Mouse (Mus musculus) intestine, embryonic 15.5 days (tissue): ENCODE measurements around the gene Slc25a1. TPM values are rescaled to one million over a fixed set of nuclear protein-coding genes. Genes with fewer than 3 reads are reported as not detected.

Experiments used
- ATAC-seq: fragments of 200-750 bp; cut with Nextera tagmentation; 2 replicates; pipeline ENCODE4 v1.8.0; 2017; ENCODE audit warnings: moderate TSS enrichment, moderate library complexity
- H3K27ac ChIP-seq: fragments of 300-500 bp; sonication (generic); 2 replicates; pipeline ENCODE4 v1.5.1; 2015; ENCODE audit warnings: mild to moderate bottlenecking, inconsistent platforms
- H3K27me3 ChIP-seq: fragments of 300-500 bp; sonication (generic); replicated peaks from 2 replicates; pipeline ENCODE4 v1.6.1; 2015; ENCODE audit warnings: inconsistent platforms
- H3K36me3 ChIP-seq: fragments of 300-500 bp; sonication (generic); 2 replicates; pipeline ENCODE4 v1.6.1; 2015; ENCODE audit warnings: inconsistent platforms
- H3K4me1 ChIP-seq: fragments of 300-500 bp; sonication (generic); replicated peaks from 2 replicates; pipeline ENCODE4 v1.6.1; 2015; ENCODE audit warnings: inconsistent platforms
- H3K4me2 ChIP-seq: fragments of 300-500 bp; sonication (generic); replicated peaks from 2 replicates; pipeline ENCODE4 v1.6.1; 2015; ENCODE audit warnings: mild to moderate bottlenecking, inconsistent platforms
- H3K4me3 ChIP-seq: fragments of 300-500 bp; sonication (generic); replicated peaks from 2 replicates; pipeline ENCODE4 v1.5.1; 2015; ENCODE audit warnings: inconsistent platforms
- H3K9ac ChIP-seq: fragments of 300-500 bp; sonication (generic); 2 replicates; pipeline ENCODE4 v1.6.1; 2015; ENCODE audit warnings: inconsistent platforms
- H3K9me3 ChIP-seq: fragments of 300-500 bp; sonication (generic); 2 replicates; pipeline ENCODE4 v1.6.1; 2016; ENCODE audit warnings: inconsistent platforms
- WGBS: fragments of 180-500 bp; shearing (Covaris S2); methylation state at CpG from one replicate; pipeline ENCODE4 v1.1.7; 2015; 5-methylcytosine and 5-hydroxymethylcytosine counted together
- polyA plus RNA-seq: library from polyadenylated mRNA; unstranded; fragments of >200 nt; fragmentation: Nextera tagmentation; extraction: Ambion mirVana; gene quantifications from 2 replicates; pipeline ENCODE4 v1.2.1, GENCODE M21; 2015

The Slc25a1 gene
- polyA plus RNA-seq, 1 experiment from 2014 or later: 201 TPM

GRCm38 (mm10) chr16:17914307-17915249 lies 13.4 kb downstream of the Slc25a1 start, which contains the start of gene Gsc2:
Gene Gsc2 (minus strand): TSS chr16:17915059.
- Histone ChIP-seq H3K4me3 (peak within 1 kb of the TSS; percentile 42), H3K9ac (peak within 1 kb of the TSS; percentile 34; the same call in 1 of the 2 replicates), H3K4me1 (peaks cover 20% of the 10 kb centered on the region), H3K27ac (no peak within 1 kb of the TSS), H3K4me2 (peak within 1 kb of the TSS; percentile 82), H3K9me3 (no peaks in the 10 kb centered on the region), H3K27me3 (peaks cover 61% of the 10 kb centered on the region), H3K36me3 (no peaks in the 10 kb centered on the region)
- under 1% methylated on average over 105 of the region's 106 CpGs for WGBS
- ATAC-seq: no peak; the same call in 1 of the 2 replicates

- peak within 1 kb of the TSS; percentile 34; the same call in 1 of the 2 replicates for H3K27ac ChIP-seq
- H3K27me3 ChIP-seq: peaks cover 46% of the 10 kb centered on the region
- H3K4me1 ChIP-seq: peaks cover 20% of the 10 kb centered on the region
- H3K36me3 ChIP-seq: peaks cover 16% of the 10 kb centered on the region
- peak within 1 kb of the TSS; percentile 78 for H3K4me2 ChIP-seq
- H3K4me3 ChIP-seq: peak within 1 kb of the TSS; percentile 69
- H3K9ac ChIP-seq: peak within 1 kb of the TSS; percentile 59
- no peaks in the 10 kb centered on the region for H3K9me3 ChIP-seq
- under 1% methylated on average over 35 of the region's 35 CpGs for WGBS
- ATAC-seq: peak; percentile 97
Observed at GRCm38 (mm10) chr16:17911052-17911595, 16.9 kb downstream of the Slc25a1 start, which contains the start of gene Ess2. Gene Ess2 (minus strand): TSS chr16:17911348.

GRCm38 (mm10) chr16:17898462-17898861 lies 29.6 kb downstream of the Slc25a1 start, which contains the start of the genes Dgcr2 and Tssk2:
Gene Dgcr2 (minus strand): TSS chr16:17898562.
Gene Tssk2 (plus strand): TSS chr16:17898637.
- Histone ChIP-seq H3K4me2 (no peak within 1 kb of the TSS), H3K9me3 (no peaks in the 10 kb centered on the region), H3K4me1 (no peaks in the 10 kb centered on the region), H3K27me3 (no peaks in the 10 kb centered on the region), H3K9ac (no peak within 1 kb of the TSS), H3K4me3 (no peak within 1 kb of the TSS), H3K36me3 (peaks cover 25% of the 10 kb centered on the region), H3K27ac (no peak within 1 kb of the TSS)
- 93% methylated on average over 14 of the region's 14 CpGs for WGBS
- no peak for ATAC-seq

GRCm38 (mm10) chr16:17896091-17896490 lies 31.9 kb downstream of the Slc25a1 start:
- Histone ChIP-seq H3K9me3 (no peaks in the 10 kb centered on the region), H3K9ac (no peak overlapping the region), H3K4me3 (no peak overlapping the region), H3K4me2 (no peak overlapping the region), H3K4me1 (peaks cover 6% of the 10 kb centered on the region; the same call in 1 of the 2 replicates), H3K27me3 (no peaks in the 10 kb centered on the region), H3K27ac (no peak overlapping the region), H3K36me3 (peaks cover 4% of the 10 kb centered on the region)
- ATAC-seq: no peak

- H3K27me3 ChIP-seq: no peaks in the 10 kb centered on the region
- H3K4me1 ChIP-seq: peaks cover 19% of the 10 kb centered on the region
- no peak within 1 kb of the TSS for H3K4me2 ChIP-seq
- no peak for ATAC-seq
- no peaks in the 10 kb centered on the region for H3K36me3 ChIP-seq
- no peak within 1 kb of the TSS for H3K27ac ChIP-seq
- 78% methylated on average over 2 of the region's 2 CpGs for WGBS
- no peaks in the 10 kb centered on the region for H3K9me3 ChIP-seq
- H3K9ac ChIP-seq: no peak within 1 kb of the TSS
- H3K4me3 ChIP-seq: no peak within 1 kb of the TSS
Observed at GRCm38 (mm10) chr16:17893923-17894322, 34.1 kb downstream of the Slc25a1 start, which contains the start of gene Tssk1. Gene Tssk1 (plus strand): TSS chr16:17894223.

- Histone ChIP-seq H3K9ac (no peak overlapping the region), H3K4me1 (peaks cover 19% of the 10 kb centered on the region), H3K27ac (no peak overlapping the region), H3K36me3 (no peaks in the 10 kb centered on the region), H3K27me3 (no peaks in the 10 kb centered on the region), H3K4me3 (no peak overlapping the region), H3K4me2 (no peak overlapping the region), H3K9me3 (no peaks in the 10 kb centered on the region)
- no peak for ATAC-seq
- WGBS: 47% methylated on average over 3 of the region's 3 CpGs
Observed at GRCm38 (mm10) chr16:17892606-17893005, 35.4 kb downstream of the Slc25a1 start.

- peak; percentile 98 for ATAC-seq
- H3K4me3 ChIP-seq: peak within 1 kb of the TSS; percentile 83
- H3K27me3 ChIP-seq: no peaks in the 10 kb centered on the region
- H3K4me1 ChIP-seq: peaks cover 19% of the 10 kb centered on the region
- no peaks in the 10 kb centered on the region for H3K9me3 ChIP-seq
- H3K36me3 ChIP-seq: no peaks in the 10 kb centered on the region
- peak within 1 kb of the TSS; percentile 92 for H3K27ac ChIP-seq
- peak within 1 kb of the TSS; percentile 97 for H3K9ac ChIP-seq
- peak within 1 kb of the TSS; percentile 78 for H3K4me2 ChIP-seq
- 0% methylated on average over 38 of the region's 38 CpGs for WGBS
Observed at GRCm38 (mm10) chr16:17891567-17891959, 36.5 kb downstream of the Slc25a1 start, which contains the start of gene Gm20518. Gene Gm20518 (minus strand): TSS chr16:17891671.

GRCm38 (mm10) chr16:17890917-17891566 lies 37.0 kb downstream of the Slc25a1 start:
- H3K4me2 ChIP-seq: peak overlapping the region; percentile 71
- H3K9ac ChIP-seq: peak overlapping the region; percentile 97
- 0% methylated on average over 44 of the region's 44 CpGs for WGBS
- H3K4me3 ChIP-seq: peak overlapping the region; percentile 83
- no peaks in the 10 kb centered on the region for H3K9me3 ChIP-seq
- H3K27ac ChIP-seq: peak overlapping the region; percentile 92
- ATAC-seq: peak; percentile 78
- peaks cover 20% of the 10 kb centered on the region for H3K4me1 ChIP-seq
- no peaks in the 10 kb centered on the region for H3K27me3 ChIP-seq
- H3K36me3 ChIP-seq: no peaks in the 10 kb centered on the region

- Histone ChIP-seq H3K27ac (no peak overlapping the region), H3K9me3 (no peaks in the 10 kb centered on the region)
- 43% methylated on average over 2 of the region's 2 CpGs for WGBS
Observed at GRCm38 (mm10) chr16:17890342-17890727, 37.7 kb downstream of the Slc25a1 start.

GRCm38 (mm10) chr16:17889689-17890341 lies 38.2 kb downstream of the Slc25a1 start:
- no peak overlapping the region for H3K9ac ChIP-seq

More at GRCm38 (mm10) chr16:17890342-17890727, 37.7 kb downstream of the Slc25a1 start:
- Histone ChIP-seq H3K4me3 (peak overlapping the region; percentile 83), H3K9ac (peak overlapping the region; percentile 97), H3K4me1 (peaks cover 23% of the 10 kb centered on the region), H3K36me3 (no peaks in the 10 kb centered on the region), H3K4me2 (peak overlapping the region; percentile 71), H3K27me3 (no peaks in the 10 kb centered on the region)
- ATAC-seq: no peak

GRCm38 (mm10) chr16:17884116-17884515 lies 43.9 kb downstream of the Slc25a1 start:
- Histone ChIP-seq H3K27ac (no peak overlapping the region), H3K36me3 (0 out of 2 replicates have a peak, but pooled peaks cover 5% of the 10 kb centered on the region), H3K9ac (no peak overlapping the region), H3K4me1 (0 out of 2 replicates have a peak, but pooled peaks cover 14% of the 10 kb centered on the region), H3K4me3 (no peak overlapping the region), H3K4me2 (no peak overlapping the region), H3K9me3 (no peaks in the 10 kb centered on the region), H3K27me3 (no peaks in the 10 kb centered on the region)
- 72% methylated on average over 6 of the region's 6 CpGs for WGBS
- no peak for ATAC-seq

More at GRCm38 (mm10) chr16:17889689-17890341, 38.2 kb downstream of the Slc25a1 start:
- Histone ChIP-seq H3K4me3 (peak overlapping the region; percentile 83; the same call in 1 of the 2 replicates), H3K9me3 (no peaks in the 10 kb centered on the region), H3K27ac (no peak overlapping the region), H3K4me2 (peak overlapping the region; percentile 71), H3K4me1 (peaks cover 23% of the 10 kb centered on the region), H3K36me3 (no peaks in the 10 kb centered on the region), H3K27me3 (no peaks in the 10 kb centered on the region)
- 84% methylated on average over 6 of the region's 6 CpGs for WGBS
- ATAC-seq: no peak
